Mouse (Mus musculus) cerebellum, adult 9-11 months (tissue): ENCODE results near the gene Rora.

Experiments used
- DNase-seq: peaks from one replicate; pipeline ENCODE4 v3.0.0; 2022

The Rora gene

DNA sequence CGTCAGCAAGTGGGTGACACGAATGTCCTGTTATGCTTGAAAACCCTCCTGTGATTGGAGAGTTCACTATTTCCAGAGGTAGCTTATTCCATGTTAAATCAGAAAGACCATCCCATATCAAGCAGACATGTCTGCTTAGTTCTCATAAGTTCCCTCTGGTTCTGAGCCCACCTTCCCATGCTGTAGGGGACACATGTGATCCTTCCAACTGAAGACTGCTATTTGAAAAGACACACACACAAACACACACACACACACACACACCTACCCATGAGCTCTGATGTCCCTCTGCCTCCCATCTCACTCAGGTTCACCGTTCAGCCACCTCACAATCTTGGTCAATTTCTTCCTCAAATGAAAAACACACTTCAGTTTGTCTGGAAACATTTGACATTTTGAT lies 642.2 kb downstream of the Rora start:
- no peak for DNase-seq

DNA sequence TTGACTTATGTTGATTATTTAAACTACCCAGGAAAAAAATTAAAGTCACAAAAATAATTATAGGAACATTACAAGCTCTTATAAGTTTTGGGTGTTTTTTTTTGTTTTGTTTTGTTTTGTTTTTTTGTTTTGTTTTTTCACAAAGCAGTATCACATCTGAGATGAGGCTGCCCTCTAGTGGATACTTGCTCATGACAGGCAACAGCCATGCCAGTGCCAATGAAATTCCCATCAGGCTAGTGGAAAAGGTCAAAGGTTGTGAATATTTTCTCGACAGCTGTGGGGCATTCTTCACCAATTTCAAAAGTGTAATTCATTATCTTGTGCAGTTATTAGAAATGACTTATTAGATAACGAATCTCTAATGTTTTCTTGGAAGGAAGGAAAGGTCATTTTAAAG lies 642.8 kb downstream of the Rora start:
- peak; percentile 53 for DNase-seq

- no peak for DNase-seq
Observed at GRCm38 (mm10) chr9:69297766-69298375, 644.3 kb downstream of the Rora start.

- no peak for DNase-seq
Observed at GRCm38 (mm10) chr9:69298566-69299335, 645.2 kb downstream of the Rora start.

- DNase-seq: no peak
Observed at GRCm38 (mm10) chr9:69299484-69299883, 645.9 kb downstream of the Rora start.

GRCm38 (mm10) chr9:69300296-69300695 lies 646.7 kb downstream of the Rora start:
- no peak for DNase-seq

DNA sequence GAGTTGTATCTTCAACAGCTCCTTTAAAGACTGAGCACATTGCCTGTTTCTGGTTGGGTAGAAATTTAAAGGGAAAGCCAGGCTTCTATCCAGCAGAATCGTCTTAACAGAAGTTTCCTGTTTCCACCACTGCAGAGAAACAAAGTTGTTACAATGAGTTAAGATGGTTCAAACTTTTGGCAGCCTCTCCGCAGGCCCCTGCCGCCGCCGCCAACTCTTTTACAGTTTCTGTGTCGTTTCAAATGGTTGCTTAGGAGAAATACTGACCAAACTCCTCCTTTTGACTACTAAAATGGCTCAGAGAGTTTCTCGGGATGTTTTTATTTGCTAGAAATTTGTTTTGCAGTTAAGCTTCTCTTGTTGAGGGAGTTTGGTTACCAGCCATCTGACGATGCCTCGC lies 647.9 kb downstream of the Rora start:
- DNase-seq: no peak

GRCm38 (mm10) chr9:69301955-69302354 lies 648.4 kb downstream of the Rora start:
- no peak for DNase-seq

DNA sequence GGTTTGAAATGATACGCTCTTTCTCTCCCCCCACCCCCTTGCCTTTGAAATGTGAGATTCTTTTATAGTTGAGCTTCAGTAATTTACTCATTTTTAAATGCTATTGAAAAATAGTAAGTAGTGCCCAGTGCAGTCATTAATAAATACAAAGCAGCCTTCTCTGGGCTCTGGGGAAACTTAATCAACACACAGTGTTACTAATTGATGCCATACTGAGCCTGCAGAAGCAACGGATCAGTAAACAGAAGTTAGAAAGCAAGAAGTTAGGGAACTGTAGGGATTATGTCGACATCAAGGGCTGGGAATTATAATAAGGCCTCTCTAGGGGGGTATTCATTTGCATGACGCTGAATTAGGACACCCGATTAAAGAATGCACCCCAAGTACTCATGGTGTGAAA lies 649.3 kb downstream of the Rora start:
- DNase-seq: no peak

DNA sequence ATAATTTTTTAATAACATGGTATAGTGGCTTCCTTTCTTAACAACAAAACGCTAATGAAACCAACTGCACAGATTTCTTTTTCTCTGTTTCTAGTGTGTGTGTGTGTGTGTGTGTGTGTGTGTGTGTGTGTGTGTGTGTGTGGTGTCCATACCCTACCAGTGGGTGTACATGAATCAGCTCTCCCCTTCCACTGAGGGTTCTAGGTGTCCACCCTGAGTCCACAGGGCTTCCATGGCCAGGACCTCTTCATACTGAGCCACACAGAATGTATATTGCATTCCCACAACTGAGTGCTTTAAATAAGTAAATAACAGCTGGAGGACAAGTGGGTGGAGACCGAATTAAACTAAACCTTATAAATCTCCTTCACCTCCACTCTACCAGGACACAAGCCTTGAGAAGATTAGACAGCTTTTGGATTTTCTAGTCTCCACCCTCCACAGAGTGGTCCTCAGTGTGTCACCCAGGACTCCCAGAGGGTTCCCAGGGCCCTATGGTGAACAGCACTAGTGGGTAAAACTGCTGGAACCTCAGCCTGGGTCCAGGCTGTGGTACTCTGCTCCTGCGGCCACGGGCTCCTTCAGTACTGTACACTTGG lies 649.9 kb downstream of the Rora start:
- DNase-seq: no peak

DNA sequence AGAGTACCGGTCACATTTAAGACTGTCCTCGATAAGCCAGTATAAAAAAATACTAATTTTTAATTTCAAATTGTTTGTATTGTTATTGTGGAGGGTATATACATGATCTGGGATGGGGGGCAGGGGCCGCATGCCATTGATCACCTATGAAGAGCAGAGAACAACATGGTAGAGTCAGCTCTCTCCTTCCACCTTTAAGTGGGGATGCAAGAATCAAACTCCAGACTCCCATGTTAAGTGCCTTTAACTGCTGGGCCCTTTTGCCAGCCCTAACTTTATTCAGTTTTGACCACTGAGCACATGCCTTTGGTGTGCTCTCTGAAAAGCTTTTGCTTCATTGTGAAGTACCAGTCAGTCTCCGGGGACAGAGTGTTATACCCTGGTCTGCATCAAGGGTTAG lies 650.4 kb downstream of the Rora start:
- DNase-seq: no peak

GRCm38 (mm10) chr9:69304492-69304891 lies 650.9 kb downstream of the Rora start:
- no peak for DNase-seq

DNA sequence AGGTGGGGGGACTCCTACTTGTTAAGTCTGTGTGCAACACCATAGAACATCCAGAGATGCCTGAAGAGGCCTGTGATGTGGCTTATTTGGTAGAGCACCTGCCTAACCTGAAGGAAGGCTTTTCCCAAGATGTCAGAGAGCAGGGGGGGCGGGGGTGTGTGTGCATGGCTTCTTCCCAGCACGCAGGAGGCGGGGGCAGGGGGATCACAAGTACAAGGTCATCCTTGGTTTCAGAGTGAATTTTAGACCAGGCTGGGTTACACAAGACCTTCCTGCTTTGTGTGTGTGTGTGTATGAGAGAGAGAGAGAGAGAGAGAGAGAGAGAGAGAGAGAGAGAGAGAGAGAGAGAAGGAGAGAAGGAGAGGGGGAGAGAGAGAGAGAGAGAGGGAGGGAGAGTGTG lies 651.4 kb downstream of the Rora start:
- DNase-seq: no peak

DNA sequence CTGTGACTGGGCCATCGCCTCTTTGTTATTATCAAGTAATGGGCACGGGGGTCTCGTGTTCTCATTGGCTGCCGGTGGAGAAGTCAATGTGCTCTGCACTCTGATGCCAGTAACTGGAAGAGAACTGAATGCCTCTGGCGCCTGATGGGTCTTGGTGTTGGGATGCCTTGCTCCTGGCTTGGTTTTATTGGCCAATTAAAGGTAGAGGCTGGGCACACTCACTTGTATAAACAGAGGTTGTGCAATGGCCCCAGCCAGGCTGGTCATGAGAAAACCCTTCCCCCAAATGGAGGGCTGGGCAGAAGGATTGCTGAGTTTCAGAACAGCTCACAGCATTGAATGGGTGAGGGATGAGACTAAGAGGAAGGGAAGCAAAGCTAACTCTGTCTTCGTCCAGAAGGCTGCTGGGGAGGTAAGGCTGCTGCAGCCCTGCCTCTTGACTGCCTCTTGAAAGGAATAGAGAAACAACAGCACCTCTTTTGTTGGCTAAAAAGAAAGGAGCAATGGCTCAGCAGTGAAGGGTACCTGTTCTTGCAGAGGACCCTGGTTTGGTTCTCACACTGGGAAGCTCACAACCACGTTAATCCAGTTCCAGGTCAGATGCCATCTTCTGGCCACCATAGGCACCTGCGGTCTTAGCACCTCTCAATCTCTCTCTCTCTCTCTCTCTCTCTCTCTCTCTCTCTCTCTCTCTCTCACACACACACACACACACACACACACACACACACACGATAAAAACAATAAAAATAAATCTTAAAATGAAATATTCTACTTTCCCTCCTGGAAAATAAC lies 653.3 kb downstream of the Rora start:
- no peak for DNase-seq

DNA sequence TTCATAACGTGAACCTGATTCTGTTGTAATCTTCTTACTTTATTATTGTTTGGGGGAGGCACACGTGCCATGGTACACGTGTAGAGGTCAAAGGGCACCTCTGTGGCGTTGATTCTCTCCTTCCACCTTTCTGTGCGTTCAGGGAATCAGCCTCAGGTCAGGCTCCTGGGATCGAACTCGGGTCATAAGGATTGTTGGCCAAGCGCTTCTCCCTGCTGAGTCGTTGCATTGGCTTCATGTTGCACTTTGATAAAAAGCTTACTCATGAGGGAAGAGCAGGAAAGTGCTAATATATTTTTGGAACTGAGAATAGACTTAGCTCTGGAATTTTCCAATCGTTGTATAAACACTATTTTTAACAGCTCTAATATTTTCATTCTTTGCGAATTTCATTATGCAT lies 654.4 kb downstream of the Rora start:
- DNase-seq: no peak

GRCm38 (mm10) chr9:69310524-69310923 lies 656.9 kb downstream of the Rora start:
- no peak for DNase-seq

- DNase-seq: no peak
Observed at GRCm38 (mm10) chr9:69313297-69313696, 659.7 kb downstream of the Rora start.

DNA sequence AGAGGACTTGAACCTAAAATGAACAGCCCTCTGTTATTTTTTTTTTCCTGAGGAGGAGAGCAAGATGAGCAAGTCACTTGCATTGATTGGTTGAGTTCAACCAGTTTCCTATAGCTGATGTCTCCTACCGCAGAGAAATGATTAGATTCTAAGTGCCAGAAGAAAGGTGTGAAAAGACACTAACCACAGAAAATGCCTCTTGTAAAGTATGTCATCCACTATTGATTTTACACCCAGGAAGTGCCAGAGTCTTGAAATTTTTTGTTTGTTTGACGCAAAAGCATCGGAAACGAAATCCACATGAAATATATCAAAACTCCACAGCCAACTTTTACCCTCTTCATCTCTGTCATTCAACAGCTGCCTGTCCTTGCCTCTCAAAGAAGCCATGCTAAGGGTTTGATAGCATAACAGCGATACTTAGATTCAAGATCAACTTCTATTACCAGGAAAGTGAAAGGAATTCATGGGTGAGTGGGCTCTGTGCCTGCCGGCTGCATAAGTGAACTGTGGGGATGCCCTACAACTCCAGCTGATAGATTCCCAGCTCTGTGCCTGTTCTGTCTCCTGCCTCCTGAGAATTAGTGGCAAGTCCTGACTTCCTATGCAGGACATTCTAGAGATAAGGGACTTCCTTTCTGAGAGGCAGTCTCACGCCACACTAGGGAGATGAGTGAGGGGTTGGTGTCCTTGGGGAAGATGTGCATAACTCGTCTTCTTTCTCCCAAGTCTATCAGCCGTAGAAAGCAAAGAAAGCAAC lies 661.0 kb downstream of the Rora start:
- DNase-seq: no peak

DNA sequence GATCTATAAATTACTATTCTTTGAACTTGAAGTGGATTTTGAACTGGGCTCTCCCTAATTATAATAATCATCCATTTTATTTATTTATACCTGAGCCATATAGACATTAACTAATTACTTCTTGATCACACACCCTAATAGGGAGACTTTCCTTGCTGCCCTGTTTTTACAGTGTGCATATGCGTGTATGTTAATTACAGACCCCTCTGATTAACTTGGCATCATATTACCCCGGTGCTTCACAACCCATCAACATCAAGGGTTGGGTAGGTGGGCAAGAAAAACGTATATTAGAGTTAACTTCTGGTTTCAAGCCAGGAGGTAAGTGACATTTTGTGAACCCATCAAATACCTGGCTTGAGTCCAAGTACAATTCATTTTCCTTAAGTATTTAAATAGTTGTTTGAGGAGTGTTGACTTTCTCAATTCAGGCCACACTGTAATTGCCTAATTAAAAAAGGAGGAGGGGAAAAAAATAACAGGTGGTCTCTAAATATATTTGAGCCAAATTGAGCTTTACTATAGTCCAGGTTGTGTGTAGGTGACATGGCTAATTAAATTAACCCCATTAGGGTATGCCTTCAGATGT lies 664.0 kb downstream of the Rora start:
- DNase-seq: no peak

GRCm38 (mm10) chr9:69319434-69319833 lies 665.8 kb downstream of the Rora start:
- DNase-seq: no peak

DNA sequence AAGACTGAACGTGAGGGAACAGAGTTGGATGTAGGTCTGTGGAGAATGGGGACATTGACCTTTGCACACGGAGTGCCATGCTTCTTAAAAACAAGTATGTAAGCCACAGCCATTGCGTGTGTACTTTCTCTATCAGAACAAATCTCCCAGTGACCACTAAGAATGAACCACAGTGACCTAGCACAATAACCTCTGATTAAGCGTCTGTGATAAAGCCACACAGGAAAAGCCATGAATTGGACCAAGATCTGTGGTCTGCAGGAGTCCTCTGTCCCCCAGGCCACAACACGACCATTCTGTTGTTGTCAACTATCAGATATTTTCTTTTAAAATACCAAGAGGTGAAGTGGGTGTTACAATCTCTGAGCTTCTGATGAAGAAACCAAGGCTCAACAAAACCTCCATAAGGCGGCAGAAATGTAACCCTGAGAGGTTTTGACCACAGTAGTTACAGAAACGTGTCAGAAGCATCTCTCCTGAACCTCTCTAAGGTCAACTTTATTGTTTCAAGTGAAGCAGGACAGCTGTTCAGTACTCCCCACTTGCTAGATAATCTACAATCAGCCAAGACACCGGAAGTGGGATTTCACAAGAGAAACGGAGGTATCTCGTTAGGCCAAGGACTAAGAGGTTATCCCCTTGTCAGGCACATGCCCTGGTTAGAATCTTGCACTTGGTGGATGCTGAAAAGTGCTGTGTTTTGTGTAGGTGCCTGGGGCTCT lies 666.5 kb downstream of the Rora start:
- DNase-seq: no peak

- no peak for DNase-seq
Observed at GRCm38 (mm10) chr9:69320635-69321027, 667.0 kb downstream of the Rora start.
